21 mouse cellular contexts compared by ENCODE assay signal in the genomic region with DNA sequence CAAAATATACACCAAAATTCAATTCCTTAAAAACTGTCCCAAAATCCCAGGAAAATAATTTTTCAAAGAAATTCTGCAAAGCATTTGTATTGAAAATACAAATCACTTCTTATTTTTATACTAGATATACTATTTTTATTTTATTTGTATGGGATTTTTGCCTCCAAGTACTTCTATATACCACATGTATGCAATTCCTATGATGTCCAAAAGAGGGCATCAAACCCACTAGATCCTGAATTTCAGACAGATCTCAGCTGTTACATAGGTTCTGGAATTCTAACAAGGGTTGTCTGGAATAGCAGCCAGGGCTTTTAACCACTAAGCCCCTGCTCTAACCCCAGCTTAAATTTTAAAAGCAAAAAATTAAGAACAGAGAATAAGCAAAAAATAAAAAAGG.
A peak's percentile ranks its signal among the peaks of the same experiment; 100 is the strongest.
DNase-seq lines count a peak whose midpoint lies in the region; ATAC-seq and TF ChIP-seq lines count a peak whose summit lies in the region.
"Had no signal": no experiment of that assay in that cellular context is flagged by ENCODE, and none has a peak within 500 bp of the region (broad histone marks: within the 10 kb centered on the region; RNA-seq: fewer than 3 reads in every experiment).

No protein-coding gene starts in this region.

- H3K4me2 ChIP-seq in embryonic facial prominence, embryonic 11.5 days (ENCODE audit: low read depth, low read length), result no peak overlapping the region
- H3K4me2 ChIP-seq: heart, embryonic 13.5 days; liver, embryonic 12.5 days; lung, embryonic 15.5 days had no signal

- ATAC-seq in embryonic facial prominence, embryonic 11.5 days (replicated peaks; ENCODE audit: insufficient number of reproducible peaks, low FRiP score, low TSS enrichment, low read depth), result no peak
- ATAC-seq: forebrain, embryonic 16.5 days; hindbrain, embryonic 16.5 days; liver, embryonic 12.5 days; midbrain, embryonic 16.5 days had no signal

- H3K27ac ChIP-seq in embryonic facial prominence, embryonic 11.5 days (replicated peaks; ENCODE audit: low read depth, low read length), result no peak overlapping the region
- no peak overlapping the region for H3K27ac ChIP-seq in embryonic facial prominence, embryonic 10.5 days (replicated peaks)
- H3K27ac ChIP-seq: gastrocnemius, adult 2 months; heart, embryonic 13.5 days; liver, embryonic 12.5 days; lung, embryonic 15.5 days had no signal

- intact Hi-C loops in left cerebral cortex, postnatal 14 days (cut with DNase I), result no loop called here
- intact Hi-C loops in left cerebral cortex, postnatal 4 days (cut with DNase I), result no loop called here

- no peaks in the 10 kb centered on the region for H3K9me3 ChIP-seq in embryonic facial prominence, embryonic 11.5 days (replicated peaks; ENCODE audit: control insufficient read depth, low read length)
- H3K9me3 ChIP-seq in embryonic facial prominence, embryonic 10.5 days, result no peaks in the 10 kb centered on the region
- H3K9me3 ChIP-seq in E14TG2a.4 (ENCODE audit: low read length), result no peaks in the 10 kb centered on the region
- H3K9me3 ChIP-seq: heart, embryonic 13.5 days; liver, embryonic 12.5 days; lung, embryonic 15.5 days had no signal

- no peaks in the 10 kb centered on the region for H3K4me1 ChIP-seq in embryonic facial prominence, embryonic 11.5 days (ENCODE audit: control insufficient read depth, insufficient read depth, low read length)
- no peaks in the 10 kb centered on the region for H3K4me1 ChIP-seq in embryonic facial prominence, embryonic 10.5 days
- H3K4me1 ChIP-seq in E14TG2a.4 (replicated peaks; ENCODE audit: low read depth, low read length), result no peaks in the 10 kb centered on the region
- H3K4me1 ChIP-seq: heart, embryonic 13.5 days; liver, embryonic 12.5 days; lung, embryonic 15.5 days had no signal

- no peaks in the 10 kb centered on the region for H3K36me3 ChIP-seq in embryonic facial prominence, embryonic 11.5 days (replicated peaks; ENCODE audit: control insufficient read depth, insufficient read depth, low read depth, low read length)
- no peaks in the 10 kb centered on the region for H3K36me3 ChIP-seq in embryonic facial prominence, embryonic 10.5 days (replicated peaks)
- no peaks in the 10 kb centered on the region for H3K36me3 ChIP-seq in E14TG2a.4 (ENCODE audit: insufficient read depth, low read length)
- H3K36me3 ChIP-seq: heart, embryonic 13.5 days; liver, embryonic 12.5 days; lung, embryonic 15.5 days had no signal

- H3K9ac ChIP-seq in embryonic facial prominence, embryonic 11.5 days (replicated peaks; ENCODE audit: low read length), result no peak overlapping the region
- H3K9ac ChIP-seq: heart, embryonic 13.5 days; liver, embryonic 12.5 days; lung, embryonic 15.5 days had no signal

- peak; percentile 58 for TF ChIP-seq CTCF in E14TG2a.4 (conservative IDR thresholded peaks at IDR 0.05; ENCODE audit: low read length)

- H3K27me3 ChIP-seq in embryonic facial prominence, embryonic 11.5 days (ENCODE audit: control insufficient read depth, insufficient read depth, low read length), result no peaks in the 10 kb centered on the region
- no peaks in the 10 kb centered on the region for H3K27me3 ChIP-seq in embryonic facial prominence, embryonic 10.5 days (replicated peaks; ENCODE audit: low read depth, poor library complexity, severe bottlenecking)
- no peaks in the 10 kb centered on the region for H3K27me3 ChIP-seq in E14TG2a.4 (ENCODE audit: insufficient read depth, low read length)
- H3K27me3 ChIP-seq: heart, embryonic 13.5 days; liver, embryonic 12.5 days; lung, embryonic 15.5 days had no signal

- peak; percentile 27 for DNase-seq in embryonic facial prominence, embryonic 11.5 days (ENCODE audit: low spot score)
- DNase-seq in embryonic facial prominence, embryonic 10.5 days (ENCODE audit: low spot score), result no peak
- DNase-seq in left cerebral cortex, postnatal 14 days (ENCODE audit: low spot score in 2 of 2), result peak; percentile 4 to 23
- DNase-seq in left cerebral cortex, postnatal 4 days, result no peak
- peak; percentile 6 for DNase-seq in mesoderm, embryonic 11.5 days (ENCODE audit: low read depth, low spot score)
- DNase-seq in spleen, adult 12 weeks (ENCODE audit: low spot score), result no peak
- DNase-seq: adrenal gland, postnatal 25 days; cerebellum, adult 9-10 months; gastrocnemius, adult 2 months; heart, adult 11 months; heart, postnatal 36 days; kidney, adult 2 months; kidney, postnatal 36 days; thymus, postnatal 14 days had no signal

- no peak overlapping the region for H3K4me3 ChIP-seq in embryonic facial prominence, embryonic 11.5 days (ENCODE audit: low read depth, low read length)
- H3K4me3 ChIP-seq in embryonic facial prominence, embryonic 10.5 days, result no peak overlapping the region
- H3K4me3 ChIP-seq in E14TG2a.4 (replicated peaks; ENCODE audit: low read length), result no peak overlapping the region
- H3K4me3 ChIP-seq: gastrocnemius, adult 2 months; heart, embryonic 13.5 days; liver, embryonic 12.5 days; lung, embryonic 15.5 days had no signal

Comparison
In these comparisons a context has a peak if more than half of its experiments do, and no peak if none do; other contexts are left out.
1. DNase-seq: peak in embryonic facial prominence, embryonic 11.5 days (single experiment), left cerebral cortex, postnatal 14 days (2 of 2) and mesoderm, embryonic 11.5 days (single experiment); none in embryonic facial prominence, embryonic 10.5 days (single experiment), left cerebral cortex, postnatal 4 days (single experiment) and spleen, adult 12 weeks (single experiment).